Comparison of ENCODE assay signal across 8 mouse cellular contexts in genomic region chr6:71492756-71493674, GRCm38 (mm10). TPM values are rescaled to one million over a fixed set of nuclear protein-coding genes. Genes with fewer than 3 reads are reported as not detected.
DNase-seq lines count a peak whose midpoint lies in the region; ATAC-seq and TF ChIP-seq lines count a peak whose summit lies in the region.

No protein-coding gene starts in this region.

- DNase-seq in left cerebral cortex, adult 2 months (ENCODE audit: extremely low spot score in 1 of 2, low spot score in 2 of 2) = no peak
- no peak for DNase-seq in left cerebral cortex, postnatal 4 days
- DNase-seq in embryonic facial prominence, embryonic 11.5 days (ENCODE audit: low spot score) = peak; percentile 18
- DNase-seq in naive thymus-derived CD4-positive, alpha-beta T cell, adult 2 months (ENCODE audit: low read depth) = peak; percentile 42
- no peak for DNase-seq in frontal cortex, postnatal 14 days (ENCODE audit: low spot score in 2 of 2)
- DNase-seq in ovary, postnatal 10 days (ENCODE audit: low spot score) = no peak
- no peak for DNase-seq in urinary bladder, postnatal 14 days (ENCODE audit: low spot score)

- intact Hi-C loops in left cerebral cortex, adult 2 months (cut with DNase I) = loop anchor here (1.0 to 5.0 kb wide), 2 partner anchors 53 to 309 kb away; partner anchors contain the start of gene Rmnd5a
- intact Hi-C loops in left cerebral cortex, postnatal 4 days (cut with DNase I) = loop anchor here (5.0 kb wide), 1 partner anchor 51 kb away; the partner anchor contains the start of gene Rmnd5a

- H3K4me3 ChIP-seq in left cerebral cortex, adult 2 months = peak overlapping the region; percentile 98
- H3K4me3 ChIP-seq in embryonic facial prominence, embryonic 11.5 days (ENCODE audit: low read depth, low read length) = peak overlapping the region; percentile 92
- peak overlapping the region; percentile 95 for H3K4me3 ChIP-seq in intestine, embryonic 15.5 days (replicated peaks)

- no peaks in the 10 kb centered on the region for H3K9me3 ChIP-seq in embryonic facial prominence, embryonic 11.5 days (replicated peaks; ENCODE audit: control insufficient read depth, low read length)
- no peaks in the 10 kb centered on the region for H3K9me3 ChIP-seq in intestine, embryonic 15.5 days

- no peaks in the 10 kb centered on the region for H3K27me3 ChIP-seq in embryonic facial prominence, embryonic 11.5 days (ENCODE audit: control insufficient read depth, insufficient read depth, low read length)
- no peaks in the 10 kb centered on the region for H3K27me3 ChIP-seq in intestine, embryonic 15.5 days (replicated peaks)

- 14% methylated on average over 19 of the region's 22 CpGs for WGBS in embryonic facial prominence, embryonic 11.5 days
- WGBS in intestine, embryonic 15.5 days = 12% methylated on average over 21 of the region's 22 CpGs

- H3K4me2 ChIP-seq in embryonic facial prominence, embryonic 11.5 days (ENCODE audit: low read depth, low read length) = peak overlapping the region; percentile 69
- peak overlapping the region; percentile 75 for H3K4me2 ChIP-seq in intestine, embryonic 15.5 days (replicated peaks)

- H3K27ac ChIP-seq in left cerebral cortex, adult 2 months = peak overlapping the region; percentile 99
- peak overlapping the region; percentile 92 for H3K27ac ChIP-seq in embryonic facial prominence, embryonic 11.5 days (replicated peaks; ENCODE audit: low read depth, low read length)
- peak overlapping the region; percentile 100 for H3K27ac ChIP-seq in intestine, embryonic 15.5 days

- no peaks in the 10 kb centered on the region for H3K4me1 ChIP-seq in embryonic facial prominence, embryonic 11.5 days (ENCODE audit: control insufficient read depth, insufficient read depth, low read length)
- H3K4me1 ChIP-seq in intestine, embryonic 15.5 days (replicated peaks) = no peaks in the 10 kb centered on the region

- no peaks in the 10 kb centered on the region for H3K36me3 ChIP-seq in embryonic facial prominence, embryonic 11.5 days (replicated peaks; ENCODE audit: control insufficient read depth, insufficient read depth, low read depth, low read length)
- no peaks in the 10 kb centered on the region for H3K36me3 ChIP-seq in intestine, embryonic 15.5 days

- no peak for TF ChIP-seq CTCF in left cerebral cortex, adult 2 months (IDR thresholded peaks at IDR 0.05)

- H3K9ac ChIP-seq in embryonic facial prominence, embryonic 11.5 days (replicated peaks; ENCODE audit: low read length) = peak overlapping the region; percentile 99; the same call in 1 of the 2 replicates
- 0 out of 2 replicates have a peak overlapping the region, but pooled peaks have one; percentile 99 for H3K9ac ChIP-seq in intestine, embryonic 15.5 days

- ATAC-seq in embryonic facial prominence, embryonic 11.5 days (replicated peaks; ENCODE audit: insufficient number of reproducible peaks, low FRiP score, low TSS enrichment, low read depth) = peak; percentile 6
- peak; percentile 56 for ATAC-seq in intestine, embryonic 15.5 days

RNA-seq across cellular contexts. Expression of gene Rnf103, which starts 0.7 kb away (rescaled TPM):
- total RNA-seq in left cerebral cortex, adult 2 months (2021) = 10 to 100 TPM; 50.9 to 54.8 TPM
- 10 to 100 TPM; 43.9 to 45.4 TPM for total RNA-seq in left cerebral cortex, postnatal 4 days (2021)
- polyA plus RNA-seq in embryonic facial prominence, embryonic 11.5 days (2014; fragmentation: Nextera tagmentation; extraction: Ambion mirVana) = 17.3 and 19.1 TPM in 2 replicates
- polyA plus RNA-seq in intestine, embryonic 15.5 days (2015; fragmentation: Nextera tagmentation; extraction: Ambion mirVana) = 27.9 and 29.9 TPM in 2 replicates

RNA-seq across cellular contexts. Expression of gene Chmp3, which starts 50.6 kb away (rescaled TPM):
- 100 to 1,000 TPM in 1 of 2 experiments, 10 to 100 TPM in 1; 100.0 to 109 TPM for total RNA-seq in left cerebral cortex, adult 2 months (2021)
- total RNA-seq in left cerebral cortex, postnatal 4 days (2021) = 10 to 100 TPM; 78.0 to 83.9 TPM
- 53.6 and 53.8 TPM in 2 replicates for polyA plus RNA-seq in embryonic facial prominence, embryonic 11.5 days (2014; fragmentation: Nextera tagmentation; extraction: Ambion mirVana)
- polyA plus RNA-seq in intestine, embryonic 15.5 days (2015; fragmentation: Nextera tagmentation; extraction: Ambion mirVana) = 68.9 and 70.2 TPM in 2 replicates

RNA-seq across cellular contexts. Expression of gene Rmnd5a, which starts 52.6 kb away (rescaled TPM):
- 100 to 1,000 TPM; 101 to 103 TPM for total RNA-seq in left cerebral cortex, adult 2 months (2021)
- 10 to 100 TPM; 53.5 to 54.3 TPM for total RNA-seq in left cerebral cortex, postnatal 4 days (2021)
- 9.8 and 11.2 TPM in 2 replicates for polyA plus RNA-seq in embryonic facial prominence, embryonic 11.5 days (2014; fragmentation: Nextera tagmentation; extraction: Ambion mirVana)
- 13.9 and 16.0 TPM in 2 replicates for polyA plus RNA-seq in intestine, embryonic 15.5 days (2015; fragmentation: Nextera tagmentation; extraction: Ambion mirVana)

Comparison
In these comparisons a context has a peak if more than half of its experiments do, and no peak if none do; other contexts are left out.
1. DNase-seq: peak in embryonic facial prominence, embryonic 11.5 days (single experiment) and naive thymus-derived CD4-positive, alpha-beta T cell, adult 2 months (single experiment); none in left cerebral cortex, adult 2 months (0 of 2), left cerebral cortex, postnatal 4 days (single experiment), frontal cortex, postnatal 14 days (0 of 2), ovary, postnatal 10 days (single experiment) and urinary bladder, postnatal 14 days (single experiment).
2. Peak in every context shown above with its lines, with median percentiles within 50 percentile points of each other: H3K27ac ChIP-seq and H3K4me3 ChIP-seq.